Mouse (Mus musculus): ENCODE results near the gene Krt76. TPM values are rescaled to one million over a fixed set of nuclear protein-coding genes. Genes with fewer than 3 reads are reported as not detected.
A peak's percentile ranks its signal among the peaks of the same experiment; 100 is the strongest.

Krt76 gene
- polyA plus RNA-seq, 1 experiment from 2014 or later = not detected

- no peaks in the 10 kb centered on the region for H3K9me3 ChIP-seq (ENCODE audit: control insufficient read depth, low read length)
- H3K9ac ChIP-seq (ENCODE audit: low read depth, low read length) = no peak overlapping the region
- no peak overlapping the region for H3K27ac ChIP-seq (ENCODE audit: low read length)
- no peak for ATAC-seq
- no peak overlapping the region for H3K4me3 ChIP-seq (ENCODE audit: low read length)
- no peaks in the 10 kb centered on the region for H3K4me1 ChIP-seq (ENCODE audit: control insufficient read depth, insufficient read depth, low read length)
- 73% methylated on average over 4 of the region's 4 CpGs for WGBS
- H3K27me3 ChIP-seq (replicated peaks; ENCODE audit: control insufficient read depth, insufficient read depth, low read length) = peaks cover 19% of the 10 kb centered on the region
- H3K4me2 ChIP-seq (ENCODE audit: low read depth, low read length) = no peak overlapping the region
- H3K36me3 ChIP-seq (ENCODE audit: control insufficient read depth, insufficient read depth, low read length) = no peaks in the 10 kb centered on the region
Observed at GRCm38 (mm10) chr15:101873231-101873630, 19.5 kb downstream of the Krt76 start.

GRCm38 (mm10) chr15:101869431-101869830 lies 23.3 kb downstream of the Krt76 start, which contains the start of gene Krt77:
Gene Krt77 (minus strand): TSS chr15:101869705.
- Histone ChIP-seq H3K4me1 (ENCODE audit: control insufficient read depth, insufficient read depth, low read length) (no peaks in the 10 kb centered on the region), H3K4me2 (ENCODE audit: low read depth, low read length) (no peak within 1 kb of the TSS), H3K27me3 (replicated peaks; ENCODE audit: control insufficient read depth, insufficient read depth, low read length) (peaks cover 17% of the 10 kb centered on the region; the same call in 1 of the 2 replicates), H3K9ac (ENCODE audit: low read depth, low read length) (no peak within 1 kb of the TSS), H3K9me3 (ENCODE audit: control insufficient read depth, low read length) (no peaks in the 10 kb centered on the region), H3K4me3 (ENCODE audit: low read length) (no peak within 1 kb of the TSS), H3K36me3 (ENCODE audit: control insufficient read depth, insufficient read depth, low read length) (no peaks in the 10 kb centered on the region), H3K27ac (ENCODE audit: low read length) (no peak within 1 kb of the TSS)
- 30% methylated on average over 6 of the region's 6 CpGs for WGBS
- no peak for ATAC-seq

DNA sequence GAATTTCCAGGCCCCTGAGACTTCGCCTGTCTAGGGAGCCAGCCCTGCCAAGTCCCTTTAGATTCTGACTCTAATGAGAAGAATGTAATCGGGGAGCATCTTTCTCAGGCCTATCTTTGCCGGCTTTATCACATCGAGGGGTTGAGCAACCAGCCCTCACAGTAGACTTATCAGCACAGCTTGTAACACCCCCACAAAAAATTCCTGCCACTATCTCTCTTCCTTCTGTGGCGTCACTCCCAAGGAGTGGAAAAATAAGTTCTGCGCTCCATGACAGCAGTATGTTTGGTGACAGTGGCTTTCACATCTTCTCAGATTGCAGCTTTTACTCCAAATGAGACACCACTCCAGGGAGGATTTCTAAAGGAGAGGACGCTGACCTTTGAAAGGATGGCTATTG lies 26.0 kb downstream of the Krt76 start:
- Histone ChIP-seq H3K4me1 (ENCODE audit: control insufficient read depth, insufficient read depth, low read length) (no peaks in the 10 kb centered on the region), H3K4me2 (ENCODE audit: low read depth, low read length) (no peak overlapping the region), H3K36me3 (ENCODE audit: control insufficient read depth, insufficient read depth, low read length) (no peaks in the 10 kb centered on the region), H3K27me3 (replicated peaks; ENCODE audit: control insufficient read depth, insufficient read depth, low read length) (peaks cover 8% of the 10 kb centered on the region; the same call in 1 of the 2 replicates), H3K9ac (ENCODE audit: low read depth, low read length) (no peak overlapping the region), H3K27ac (ENCODE audit: low read length) (no peak overlapping the region), H3K9me3 (ENCODE audit: control insufficient read depth, low read length) (no peaks in the 10 kb centered on the region), H3K4me3 (ENCODE audit: low read length) (no peak overlapping the region)
- no peak for ATAC-seq
- WGBS = 82% methylated on average over 7 of the region's 7 CpGs

DNA sequence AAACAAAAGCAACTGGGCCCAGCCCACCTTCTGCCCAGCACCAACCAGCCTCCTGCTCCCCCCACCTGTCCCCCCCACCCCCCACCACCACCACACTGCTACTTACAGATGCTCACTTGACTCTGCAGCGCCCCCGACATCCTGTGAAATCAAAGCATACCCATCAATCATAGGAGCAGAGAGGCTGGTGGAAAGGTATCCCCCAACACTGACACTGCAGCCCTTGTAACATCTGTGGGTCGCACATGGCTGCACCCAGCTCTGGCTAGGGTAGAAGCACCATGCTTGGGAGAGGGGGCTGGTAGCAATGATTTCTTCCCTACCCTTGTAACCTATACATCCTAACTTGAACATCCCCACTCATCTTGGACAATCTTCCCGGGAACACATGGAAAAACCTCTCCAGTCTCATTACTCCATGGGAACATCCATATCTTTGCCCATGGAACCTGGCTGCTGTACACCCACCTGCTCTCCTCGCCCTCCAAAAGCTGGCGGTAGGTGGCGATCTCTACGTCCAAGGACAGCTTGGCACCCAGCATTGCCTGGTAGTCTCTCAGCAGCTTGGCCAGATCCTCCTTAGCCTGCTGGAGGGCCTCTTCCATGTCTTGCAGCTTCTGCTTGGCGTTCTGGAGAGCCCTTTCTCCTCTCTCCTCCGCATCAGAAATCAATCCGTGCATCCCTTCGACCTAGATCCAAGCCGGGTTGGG lies 32.1 kb downstream of the Krt76 start:
- Histone ChIP-seq H3K27ac (ENCODE audit: low read length) (no peak overlapping the region), H3K27me3 (replicated peaks; ENCODE audit: control insufficient read depth, insufficient read depth, low read length) (peaks cover 24% of the 10 kb centered on the region), H3K4me3 (ENCODE audit: low read length) (peak overlapping the region; percentile 48; the same call in 1 of the 2 replicates), H3K36me3 (ENCODE audit: control insufficient read depth, insufficient read depth, low read length) (no peaks in the 10 kb centered on the region), H3K9ac (ENCODE audit: low read depth, low read length) (no peak overlapping the region), H3K4me1 (ENCODE audit: control insufficient read depth, insufficient read depth, low read length) (peaks cover 3% of the 10 kb centered on the region; the same call in 1 of the 2 replicates), H3K4me2 (ENCODE audit: low read depth, low read length) (peak overlapping the region; percentile 87), H3K9me3 (ENCODE audit: control insufficient read depth, low read length) (no peaks in the 10 kb centered on the region)
- no peak for ATAC-seq
- WGBS = 56% methylated on average over 13 of the region's 13 CpGs

GRCm38 (mm10) chr15:101859735-101860170 lies 33.0 kb downstream of the Krt76 start:
- Histone ChIP-seq H3K27me3 (replicated peaks; ENCODE audit: control insufficient read depth, insufficient read depth, low read length) (peaks cover 24% of the 10 kb centered on the region), H3K27ac (ENCODE audit: low read length) (no peak overlapping the region), H3K36me3 (ENCODE audit: control insufficient read depth, insufficient read depth, low read length) (no peaks in the 10 kb centered on the region), H3K4me2 (ENCODE audit: low read depth, low read length) (peak overlapping the region; percentile 87), H3K4me1 (ENCODE audit: control insufficient read depth, insufficient read depth, low read length) (peaks cover 3% of the 10 kb centered on the region; the same call in 1 of the 2 replicates), H3K4me3 (ENCODE audit: low read length) (peak overlapping the region; percentile 48), H3K9ac (ENCODE audit: low read depth, low read length) (peak overlapping the region; percentile 59), H3K9me3 (ENCODE audit: control insufficient read depth, low read length) (no peaks in the 10 kb centered on the region)
- WGBS = under 1% methylated on average over 22 of the region's 33 CpGs
- ATAC-seq = peak; percentile 53; the same call in 1 of the 2 replicates

DNA sequence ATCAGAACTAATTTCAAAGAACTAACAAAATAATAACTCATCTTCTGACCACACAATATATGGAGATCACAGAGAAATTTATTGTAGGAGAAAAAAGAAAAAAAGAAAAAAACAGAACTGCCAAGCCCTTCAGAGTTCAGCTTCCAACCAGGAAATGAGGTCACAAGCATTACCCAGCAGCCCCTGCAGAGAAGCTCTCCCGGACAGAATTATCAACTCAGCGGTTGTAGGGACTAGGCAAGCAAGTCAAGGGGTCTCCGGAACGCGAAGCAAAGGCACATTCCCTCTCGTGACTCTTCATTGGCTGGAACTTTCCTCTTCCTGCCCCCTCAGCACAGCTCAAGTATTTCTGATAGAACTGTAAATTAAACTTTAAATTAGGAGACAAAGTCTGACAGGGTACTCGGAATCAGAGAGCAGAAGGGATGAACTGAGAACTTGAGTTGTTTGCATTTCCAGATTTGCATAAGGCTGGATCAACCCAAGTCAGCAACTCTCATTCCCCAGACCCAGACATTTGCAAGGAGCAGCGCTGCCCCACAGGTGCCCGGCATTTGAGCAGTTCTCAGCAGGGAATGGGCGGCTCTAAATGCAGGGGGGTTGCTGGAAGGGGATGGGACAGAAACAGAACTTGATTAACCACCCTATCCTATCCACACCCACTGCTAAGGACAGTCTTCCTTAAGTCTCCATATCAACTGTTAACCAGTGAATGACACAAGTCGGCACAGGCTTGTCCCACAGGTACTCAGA lies 33.9 kb downstream of the Krt76 start:
- H3K27me3 ChIP-seq (replicated peaks; ENCODE audit: control insufficient read depth, insufficient read depth, low read length) = peaks cover 31% of the 10 kb centered on the region
- peak overlapping the region; percentile 87 for H3K4me2 ChIP-seq (ENCODE audit: low read depth, low read length)
- no peak overlapping the region for H3K27ac ChIP-seq (ENCODE audit: low read length)
- peaks cover 3% of the 10 kb centered on the region; the same call in 1 of the 2 replicates for H3K4me1 ChIP-seq (ENCODE audit: control insufficient read depth, insufficient read depth, low read length)
- H3K9me3 ChIP-seq (ENCODE audit: control insufficient read depth, low read length) = no peaks in the 10 kb centered on the region
- 14% methylated on average over 11 of the region's 11 CpGs for WGBS
- no peak for ATAC-seq
- H3K9ac ChIP-seq (ENCODE audit: low read depth, low read length) = no peak overlapping the region
- no peaks in the 10 kb centered on the region for H3K36me3 ChIP-seq (ENCODE audit: control insufficient read depth, insufficient read depth, low read length)
- peak overlapping the region; percentile 48 for H3K4me3 ChIP-seq (ENCODE audit: low read length)

- Histone ChIP-seq H3K9ac (ENCODE audit: low read depth, low read length) (no peak overlapping the region), H3K36me3 (ENCODE audit: control insufficient read depth, insufficient read depth, low read length) (no peaks in the 10 kb centered on the region), H3K27ac (ENCODE audit: low read length) (no peak overlapping the region), H3K4me2 (ENCODE audit: low read depth, low read length) (no peak overlapping the region), H3K9me3 (ENCODE audit: control insufficient read depth, low read length) (no peaks in the 10 kb centered on the region), H3K27me3 (replicated peaks; ENCODE audit: control insufficient read depth, insufficient read depth, low read length) (peaks cover 31% of the 10 kb centered on the region), H3K4me3 (ENCODE audit: low read length) (no peak overlapping the region), H3K4me1 (ENCODE audit: control insufficient read depth, insufficient read depth, low read length) (peaks cover 3% of the 10 kb centered on the region; the same call in 1 of the 2 replicates)
- ATAC-seq = no peak
- 46% methylated on average over 5 of the region's 5 CpGs for WGBS
Observed at GRCm38 (mm10) chr15:101856696-101857095, 36.0 kb downstream of the Krt76 start.

GRCm38 (mm10) chr15:101855732-101856131 lies 37.0 kb downstream of the Krt76 start:
- 74% methylated on average over 3 of the region's 3 CpGs for WGBS
- no peak overlapping the region for H3K4me2 ChIP-seq (ENCODE audit: low read depth, low read length)
- H3K4me3 ChIP-seq (ENCODE audit: low read length) = no peak overlapping the region
- peaks cover 3% of the 10 kb centered on the region; the same call in 1 of the 2 replicates for H3K4me1 ChIP-seq (ENCODE audit: control insufficient read depth, insufficient read depth, low read length)
- H3K36me3 ChIP-seq (ENCODE audit: control insufficient read depth, insufficient read depth, low read length) = no peaks in the 10 kb centered on the region
- peaks cover 25% of the 10 kb centered on the region for H3K27me3 ChIP-seq (replicated peaks; ENCODE audit: control insufficient read depth, insufficient read depth, low read length)
- H3K27ac ChIP-seq (ENCODE audit: low read length) = no peak overlapping the region
- no peak overlapping the region for H3K9ac ChIP-seq (ENCODE audit: low read depth, low read length)
- no peak for ATAC-seq
- H3K9me3 ChIP-seq (ENCODE audit: control insufficient read depth, low read length) = no peaks in the 10 kb centered on the region

GRCm38 (mm10) chr15:101854294-101854693 lies 38.4 kb downstream of the Krt76 start:
- ATAC-seq = no peak
- no peak overlapping the region for H3K9ac ChIP-seq (ENCODE audit: low read depth, low read length)
- no peaks in the 10 kb centered on the region for H3K36me3 ChIP-seq (ENCODE audit: control insufficient read depth, insufficient read depth, low read length)
- peaks cover 3% of the 10 kb centered on the region; the same call in 1 of the 2 replicates for H3K4me1 ChIP-seq (ENCODE audit: control insufficient read depth, insufficient read depth, low read length)
- H3K4me2 ChIP-seq (ENCODE audit: low read depth, low read length) = no peak overlapping the region
- H3K27ac ChIP-seq (ENCODE audit: low read length) = no peak overlapping the region
- 11% methylated on average over 5 of the region's 5 CpGs for WGBS
- no peaks in the 10 kb centered on the region for H3K9me3 ChIP-seq (ENCODE audit: control insufficient read depth, low read length)
- H3K4me3 ChIP-seq (ENCODE audit: low read length) = no peak overlapping the region
- H3K27me3 ChIP-seq (replicated peaks; ENCODE audit: control insufficient read depth, insufficient read depth, low read length) = peaks cover 21% of the 10 kb centered on the region

All from intestine, embryonic 16.5 days (tissue).